Mouse (Mus musculus) frontal cortex, postnatal 10 days (tissue): ENCODE results near the gene Fcamr.

ENCODE experiments used
- DNase-seq, 2 experiments: peaks; one replicate each; pipeline ENCODE4 v3.0.0; 2022; ENCODE audit warnings: low spot score in 2 of 2, mixed read lengths in 1 of 2

The Fcamr gene

GRCm38 (mm10) chr1:130802976-130803375 is 2.3 kb downstream of the Fcamr start:
- DNase-seq, result no peak

DNA sequence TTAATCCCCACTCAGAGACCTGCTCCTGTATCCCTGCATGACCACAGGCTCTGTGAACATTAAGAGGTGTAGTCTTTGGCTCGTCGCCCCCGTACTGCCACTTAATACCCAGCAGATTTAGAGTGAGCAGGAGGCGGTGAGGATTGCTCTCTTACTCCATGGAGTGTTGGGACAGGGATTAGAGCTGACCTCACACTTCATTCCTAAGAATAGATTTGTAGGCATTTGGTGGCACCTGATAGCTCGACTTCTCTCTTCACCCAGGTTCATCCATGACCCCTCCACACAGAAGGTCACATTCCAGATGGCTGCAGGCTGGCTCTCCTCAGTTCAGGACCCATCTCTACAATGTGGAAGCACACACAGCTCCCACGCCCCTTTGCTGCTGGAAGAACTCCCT is 3.6 kb downstream of the Fcamr start:
- DNase-seq, result no peak

- DNase-seq, result no peak
Observed at GRCm38 (mm10) chr1:130810906-130811305, 10.2 kb downstream of the Fcamr start.

DNA sequence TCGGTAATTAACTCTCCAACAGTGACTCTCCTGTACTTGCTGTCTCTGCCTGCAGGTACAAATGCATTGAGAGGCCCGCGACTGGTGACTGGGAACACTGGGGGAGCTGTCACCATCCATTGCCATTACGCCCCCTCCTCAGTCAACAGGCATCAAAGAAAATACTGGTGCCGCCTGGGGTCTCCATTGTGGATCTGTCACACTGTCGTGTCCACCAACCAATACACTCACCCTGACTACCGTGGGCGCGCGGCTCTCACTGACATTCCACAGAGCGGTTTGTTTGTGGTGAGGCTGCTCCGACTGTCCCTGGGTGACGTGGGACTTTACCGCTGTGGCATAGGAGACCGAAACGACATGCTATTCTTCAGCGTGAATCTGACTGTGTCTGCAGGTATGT is 10.6 kb downstream of the Fcamr start:
- DNase-seq, result no peak

DNA sequence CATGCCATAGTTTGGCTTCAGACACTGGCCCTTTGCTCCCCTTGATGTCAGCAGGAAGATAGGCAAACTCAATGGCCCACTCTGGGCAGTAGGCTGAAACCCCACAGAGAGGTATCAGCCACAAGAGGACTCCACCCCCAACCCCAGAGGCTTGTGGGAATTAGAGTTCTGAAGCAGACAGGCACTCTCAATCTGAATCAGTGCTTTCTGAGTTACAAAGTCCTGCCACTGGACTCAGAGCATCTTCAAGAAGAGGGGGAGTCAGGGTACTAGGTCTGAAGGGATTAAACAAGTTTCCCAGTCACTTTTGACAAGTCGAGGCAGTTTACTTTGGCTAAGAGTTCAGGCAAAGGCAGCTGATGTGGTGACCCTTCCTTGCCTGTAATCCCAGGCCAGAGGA is 19.0 kb downstream of the Fcamr start:
- no peak for DNase-seq

GRCm38 (mm10) chr1:130820316-130821148 is 19.8 kb downstream of the Fcamr start:
- DNase-seq, result no peak

GRCm38 (mm10) chr1:130821149-130821471 is 20.4 kb downstream of the Fcamr start:
- no peak for DNase-seq

DNA sequence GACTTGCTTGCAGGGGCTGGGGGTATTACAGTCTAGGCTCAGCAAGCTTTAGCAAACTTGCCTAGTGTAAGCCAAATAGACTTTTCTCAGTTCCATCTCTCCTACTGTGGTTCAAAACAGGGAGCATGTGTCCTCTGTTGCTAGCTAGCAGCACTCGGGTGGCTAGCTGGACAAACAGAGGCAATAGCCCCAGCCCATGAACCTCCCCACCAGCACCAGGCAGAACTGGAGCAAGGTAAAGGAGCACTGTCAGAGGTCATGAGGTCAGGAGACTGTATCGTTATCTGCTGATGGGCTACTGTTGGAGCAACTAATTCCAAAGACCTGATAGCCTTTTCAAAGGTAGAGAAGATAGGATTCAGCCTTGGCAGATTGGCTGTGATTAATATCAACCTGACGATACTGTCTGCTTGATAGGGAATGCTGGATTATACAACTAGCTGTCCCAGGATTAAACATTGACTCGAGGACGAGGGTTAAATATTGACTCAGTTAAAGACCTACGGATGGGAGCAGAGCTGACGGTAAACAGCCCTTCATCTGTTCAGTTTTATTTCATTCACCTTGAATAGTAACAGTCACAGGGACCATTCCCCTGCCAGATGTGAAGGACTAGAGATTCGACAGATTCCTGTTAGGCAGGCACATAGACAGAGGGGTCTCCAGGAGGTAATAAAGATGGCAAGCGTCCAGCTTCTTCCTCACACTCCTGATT is 21.4 kb downstream of the Fcamr start:
- no peak for DNase-seq

- DNase-seq, result no peak
Observed at GRCm38 (mm10) chr1:130826448-130826847, 25.7 kb downstream of the Fcamr start, which contains the start of gene Pigr. Gene Pigr, plus strand, starts transcription at chr1:130826684.

DNA sequence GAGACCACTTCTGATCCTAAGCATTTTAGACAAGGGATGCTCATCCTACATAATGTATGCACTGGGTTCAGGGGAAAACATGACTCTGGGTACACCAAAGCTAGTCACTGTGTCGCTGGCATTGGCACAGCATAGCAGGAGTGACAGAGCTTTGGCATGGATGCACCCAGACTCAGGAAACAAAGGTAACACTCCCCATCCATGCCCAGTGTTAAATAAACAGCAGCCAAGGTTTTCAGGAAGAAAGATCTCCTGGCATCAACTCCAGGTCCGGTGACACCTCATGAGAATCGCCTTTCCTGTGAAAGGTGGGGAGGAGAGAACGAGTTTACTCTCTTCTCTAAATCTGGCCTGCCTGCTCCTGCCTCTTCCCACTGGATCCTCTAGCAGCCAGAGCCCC is 28.0 kb downstream of the Fcamr start:
- DNase-seq, result no peak

GRCm38 (mm10) chr1:130829906-130830830 is 29.5 kb downstream of the Fcamr start:
- DNase-seq, result no peak

- no peak for DNase-seq
Observed at GRCm38 (mm10) chr1:130832230-130833149, 31.8 kb downstream of the Fcamr start.

DNA sequence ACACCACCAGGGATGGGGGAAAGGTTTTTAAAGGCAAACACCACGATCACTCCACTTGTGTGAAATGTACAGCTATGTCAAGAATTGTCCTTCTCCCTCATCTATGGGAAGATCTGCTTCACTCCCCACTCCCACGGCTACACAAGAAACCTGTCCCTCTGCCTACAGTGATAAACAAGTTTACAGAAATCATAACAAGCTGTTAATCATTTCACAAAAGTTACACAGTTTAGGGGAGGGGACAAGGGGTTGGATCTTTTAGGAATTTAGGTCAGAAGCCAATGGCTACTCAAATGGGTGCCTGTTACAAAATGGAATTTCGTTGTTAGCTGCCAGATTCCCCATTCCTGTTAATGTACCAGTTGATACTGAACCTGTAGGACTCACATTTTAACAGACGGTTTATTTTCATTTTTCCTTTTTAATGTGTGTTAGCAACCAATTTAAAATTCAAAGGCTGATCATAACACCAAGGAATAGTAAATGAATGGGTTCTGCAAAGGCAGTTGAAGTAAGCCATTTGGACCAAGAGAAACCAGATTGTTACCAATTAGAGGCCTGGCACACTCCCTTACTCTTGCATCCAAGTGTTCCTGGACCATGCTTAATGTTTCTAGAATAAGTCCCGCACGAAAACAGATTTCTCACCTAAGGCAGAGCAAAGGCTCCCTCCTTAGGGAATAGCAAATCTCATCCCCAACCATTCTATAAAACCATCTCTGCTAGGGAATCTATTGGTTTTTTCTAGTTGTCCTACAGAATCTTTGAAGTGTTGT is 34.6 kb downstream of the Fcamr start:
- no peak for DNase-seq

DNA sequence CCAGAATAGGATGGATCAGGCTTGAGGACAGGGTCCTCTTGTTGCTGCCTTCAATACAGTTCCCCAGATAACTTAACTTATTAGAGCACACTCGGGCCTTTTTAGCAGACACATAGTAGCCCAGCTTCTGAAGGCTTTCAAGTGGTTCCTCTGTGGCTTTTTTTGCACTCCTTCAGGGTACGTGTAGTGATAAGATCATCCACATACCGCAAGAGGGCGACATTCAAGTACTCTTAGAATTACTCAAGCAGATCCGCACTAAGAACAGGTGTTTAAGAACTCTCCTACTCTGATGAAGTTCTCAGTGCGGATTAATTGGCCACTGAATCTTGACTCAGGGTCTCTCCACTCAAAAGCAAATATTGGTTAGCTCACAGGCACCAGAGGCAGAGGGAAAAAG is 37.6 kb downstream of the Fcamr start:
- no peak for DNase-seq

DNA sequence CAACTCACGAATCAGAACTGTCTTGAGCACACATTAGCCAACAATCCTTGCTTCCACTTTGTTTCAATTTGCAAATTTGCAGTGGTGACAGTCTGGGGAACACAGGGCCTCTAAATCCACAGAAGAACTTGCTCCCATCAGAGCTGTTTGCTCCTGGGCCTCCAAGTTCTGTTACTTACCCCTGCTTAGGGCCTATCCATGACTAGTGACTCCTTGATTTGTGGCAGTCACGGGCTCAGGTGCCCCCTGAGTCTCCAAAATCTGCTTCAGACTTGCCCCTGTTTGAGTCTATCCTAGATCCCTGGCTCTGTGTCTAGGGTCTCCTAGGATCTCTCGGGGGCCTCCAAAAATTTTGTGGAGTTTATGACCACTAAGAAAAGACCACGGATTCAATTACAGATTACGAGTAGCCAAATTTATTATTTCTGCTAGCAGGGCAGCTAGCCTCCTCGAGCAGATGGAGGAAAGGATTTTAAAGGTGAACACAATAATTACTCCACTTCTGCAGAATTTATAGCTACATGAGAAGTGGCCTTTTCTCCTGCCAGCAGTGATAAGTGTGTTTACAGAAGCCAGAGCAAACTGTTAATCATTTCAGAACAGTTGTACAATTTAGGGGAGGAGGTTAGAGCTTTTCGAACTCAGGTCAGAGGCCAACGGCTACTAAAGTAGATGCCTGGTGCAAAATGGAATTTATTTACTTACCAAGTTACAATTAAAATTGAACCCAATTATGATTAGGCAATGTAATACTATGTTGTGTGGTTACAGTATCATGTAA is 40.1 kb downstream of the Fcamr start:
- no peak for DNase-seq

DNA sequence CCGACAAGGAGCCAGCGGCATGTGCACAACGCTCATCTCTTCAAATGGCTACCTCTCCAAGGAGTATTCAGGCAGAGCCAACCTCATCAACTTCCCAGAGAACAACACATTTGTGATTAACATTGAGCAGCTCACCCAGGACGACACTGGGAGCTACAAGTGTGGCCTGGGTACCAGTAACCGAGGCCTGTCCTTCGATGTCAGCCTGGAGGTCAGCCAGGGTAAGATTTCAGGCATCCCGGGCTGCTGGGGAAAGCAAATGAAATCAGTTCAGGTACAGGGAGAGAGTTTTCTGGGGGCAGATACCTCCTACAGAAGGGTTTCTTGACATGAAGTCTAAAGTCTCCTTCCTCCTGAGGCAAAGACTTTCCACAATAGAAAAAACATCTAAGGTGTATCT is 40.9 kb downstream of the Fcamr start:
- DNase-seq, result no peak

- DNase-seq, result no peak
Observed at GRCm38 (mm10) chr1:130844516-130844915, 43.8 kb downstream of the Fcamr start.

GRCm38 (mm10) chr1:130849530-130850214 is 49.0 kb downstream of the Fcamr start:
- DNase-seq, result no peak

DNA sequence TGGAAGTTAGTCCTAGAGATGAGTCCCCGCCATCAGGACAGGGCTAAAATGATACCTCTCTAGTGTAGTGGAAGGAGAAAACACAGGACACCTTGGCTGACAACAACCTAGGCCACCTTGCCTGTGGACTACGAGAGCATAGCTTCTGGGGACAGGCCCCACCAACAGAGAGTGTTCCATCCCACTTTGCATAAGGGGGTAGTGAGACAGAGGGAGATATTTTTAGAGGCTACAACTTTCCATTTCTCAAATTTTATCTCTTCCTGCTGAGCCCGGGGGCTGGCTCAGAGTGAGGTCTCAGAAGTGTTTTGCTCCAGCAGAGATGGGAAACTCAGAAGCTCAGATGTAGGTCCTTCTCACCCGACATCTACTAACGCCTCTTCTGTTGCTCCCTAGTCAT is 49.7 kb downstream of the Fcamr start:
- DNase-seq, result no peak
